Mouse (Mus musculus) cerebellum, adult 9-11 months (tissue): ENCODE data around the gene Tnfaip6.

Experiments used
- DNase-seq: peaks from one replicate; pipeline ENCODE4 v3.0.0; 2022

Gene Tnfaip6

DNA sequence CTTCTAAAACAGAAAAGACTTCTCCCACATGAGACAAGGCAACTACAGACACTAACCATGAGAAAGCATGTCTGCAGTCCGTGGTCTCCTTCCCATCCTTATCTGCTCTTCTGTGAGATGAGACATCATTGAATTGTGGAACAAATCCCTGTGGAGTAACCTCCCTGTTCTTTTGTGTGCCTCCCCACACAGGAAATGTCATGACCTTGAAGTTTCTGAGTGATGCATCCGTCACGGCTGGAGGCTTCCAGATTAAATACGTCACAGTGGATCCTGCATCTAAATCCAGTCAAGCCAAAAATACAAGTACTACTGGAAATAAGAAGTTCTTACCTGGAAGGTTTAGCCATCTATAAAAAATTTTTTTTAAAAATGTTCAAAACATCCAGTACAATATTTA lies 17.8 kb downstream of the Tnfaip6 start:
- no peak for DNase-seq

DNA sequence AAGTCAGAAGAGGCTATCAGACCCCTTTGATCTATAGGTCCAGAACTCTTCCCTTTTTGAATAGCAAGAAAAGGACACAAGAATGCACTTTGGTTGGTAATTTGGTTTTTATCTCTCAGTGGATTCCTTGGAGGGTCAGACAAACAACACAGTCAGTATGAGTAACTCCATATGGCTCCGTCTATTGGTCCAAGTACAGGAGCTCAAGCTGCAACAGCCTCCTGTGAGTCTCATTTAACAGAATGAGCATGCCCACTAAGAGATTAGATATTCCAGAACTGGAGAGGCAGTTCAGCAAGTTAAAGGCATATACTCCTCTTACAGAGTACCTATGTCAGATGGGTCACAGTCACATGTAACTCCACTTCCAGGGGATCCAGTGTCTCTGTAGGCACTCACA lies 19.3 kb downstream of the Tnfaip6 start:
- DNase-seq: no peak

DNA sequence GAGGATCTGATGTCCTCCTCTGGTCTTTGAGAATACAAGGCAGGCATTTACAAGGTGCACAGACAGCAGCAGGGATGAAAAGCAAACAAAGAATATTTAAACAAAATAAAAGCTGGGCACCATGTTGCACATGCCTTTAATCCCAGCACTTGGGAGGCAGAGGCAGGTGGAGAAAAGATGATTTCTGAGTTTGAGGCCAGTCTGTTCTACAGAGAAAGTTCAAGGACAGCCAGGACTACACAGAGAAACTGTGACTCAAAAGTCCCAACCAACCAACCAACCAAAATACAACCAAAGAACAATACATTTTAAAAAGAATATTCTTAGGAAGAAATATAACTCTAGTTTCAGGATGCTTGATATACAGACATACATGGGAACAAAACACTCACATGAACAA lies 19.9 kb downstream of the Tnfaip6 start:
- DNase-seq: no peak

DNA sequence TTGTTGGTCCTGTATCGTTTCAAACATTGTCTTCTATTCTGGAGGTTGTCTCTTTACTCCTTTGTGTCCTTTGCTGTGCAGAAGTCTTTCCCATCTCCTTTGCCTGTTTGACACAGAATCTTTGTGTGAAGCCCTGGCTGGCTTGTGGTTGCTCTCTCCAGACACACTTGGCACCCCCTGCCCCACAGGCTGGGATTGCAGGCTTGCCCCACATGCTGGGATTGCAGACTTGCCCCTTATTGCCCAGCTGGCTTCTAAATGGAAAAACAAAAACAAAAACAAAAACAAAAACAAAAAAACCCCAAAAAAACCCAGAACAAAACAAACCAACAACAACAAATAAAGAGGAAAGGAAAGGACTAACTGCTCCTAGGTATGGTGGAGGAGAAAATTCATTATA lies 30.8 kb downstream of the Tnfaip6 start:
- no peak for DNase-seq

DNA sequence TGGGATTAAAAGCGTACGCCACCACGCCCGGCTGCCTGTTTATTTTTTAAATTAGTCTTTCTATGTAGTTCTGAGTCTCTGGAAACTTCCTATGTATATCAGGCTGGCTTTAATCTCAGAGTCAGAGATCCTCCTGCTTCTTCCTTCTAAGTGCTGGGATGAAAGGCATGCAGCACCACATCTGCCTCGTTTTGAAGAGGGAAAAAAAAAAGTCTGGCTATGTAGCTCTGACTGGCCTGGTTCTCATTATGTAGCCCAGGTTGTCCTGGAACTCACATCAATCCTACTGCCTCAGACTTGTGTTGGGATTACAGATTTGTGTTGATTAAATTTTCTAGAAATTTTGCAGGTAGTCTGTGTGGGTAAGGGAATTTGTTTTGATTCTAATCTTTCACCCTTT lies 33.0 kb downstream of the Tnfaip6 start:
- no peak for DNase-seq

DNA sequence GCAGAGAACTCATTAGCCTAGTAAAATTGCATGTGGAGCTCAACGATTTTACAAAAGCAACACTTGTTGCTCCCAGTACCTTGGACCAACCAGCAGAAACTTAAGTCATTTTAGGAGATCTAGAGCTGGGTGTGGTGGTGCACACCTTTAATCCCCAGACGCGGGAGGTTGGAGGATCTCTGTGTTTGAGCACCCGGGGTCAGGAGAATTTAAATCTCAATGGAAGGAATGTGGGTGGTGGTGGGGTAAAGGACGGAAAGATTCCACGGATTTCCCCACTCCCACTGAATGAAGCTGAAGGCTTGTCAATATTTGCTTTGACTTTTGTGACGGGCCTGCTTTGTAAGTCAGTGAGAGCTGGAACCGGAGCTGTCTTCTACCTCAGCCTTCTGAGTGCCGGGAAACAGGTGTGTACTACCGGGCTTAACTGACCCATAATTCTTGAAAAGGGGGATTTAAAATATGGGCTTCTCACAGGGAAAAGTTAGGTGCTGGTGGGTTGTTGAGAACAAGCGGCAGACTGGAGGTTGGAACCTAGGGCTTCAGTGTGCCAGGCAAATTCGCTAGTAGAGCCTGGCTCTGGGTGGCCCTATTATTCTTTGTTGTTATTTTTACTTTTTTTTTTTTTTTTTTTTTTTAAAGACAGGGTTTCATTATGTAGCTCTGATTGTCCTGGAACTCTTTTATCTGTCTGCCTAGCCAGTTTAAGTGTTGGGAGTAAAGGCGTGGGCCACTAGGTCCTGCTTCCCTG lies 33.6 kb downstream of the Tnfaip6 start:
- DNase-seq: peak; percentile 34

DNA sequence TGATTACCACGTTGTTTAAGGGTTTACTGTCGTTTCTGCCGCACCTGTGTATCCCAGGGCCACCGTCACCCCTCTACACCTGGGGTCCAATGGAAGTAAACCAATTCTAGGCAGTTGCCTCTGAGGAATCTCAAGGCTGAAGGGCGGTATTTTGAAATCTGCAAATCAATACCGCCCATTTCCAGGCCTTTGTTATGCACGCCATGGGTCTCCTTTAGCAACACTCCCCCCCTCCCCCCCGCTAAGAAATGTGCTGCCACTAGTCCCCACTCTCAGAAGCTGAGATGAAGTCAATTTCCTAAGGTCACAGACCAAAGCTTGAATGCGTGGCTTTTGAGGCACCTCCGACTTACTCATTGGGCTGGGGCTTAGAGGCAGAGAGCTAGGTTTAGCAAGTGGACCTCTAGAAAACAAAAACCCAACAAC lies 34.3 kb downstream of the Tnfaip6 start:
- DNase-seq: peak; percentile 45

DNA sequence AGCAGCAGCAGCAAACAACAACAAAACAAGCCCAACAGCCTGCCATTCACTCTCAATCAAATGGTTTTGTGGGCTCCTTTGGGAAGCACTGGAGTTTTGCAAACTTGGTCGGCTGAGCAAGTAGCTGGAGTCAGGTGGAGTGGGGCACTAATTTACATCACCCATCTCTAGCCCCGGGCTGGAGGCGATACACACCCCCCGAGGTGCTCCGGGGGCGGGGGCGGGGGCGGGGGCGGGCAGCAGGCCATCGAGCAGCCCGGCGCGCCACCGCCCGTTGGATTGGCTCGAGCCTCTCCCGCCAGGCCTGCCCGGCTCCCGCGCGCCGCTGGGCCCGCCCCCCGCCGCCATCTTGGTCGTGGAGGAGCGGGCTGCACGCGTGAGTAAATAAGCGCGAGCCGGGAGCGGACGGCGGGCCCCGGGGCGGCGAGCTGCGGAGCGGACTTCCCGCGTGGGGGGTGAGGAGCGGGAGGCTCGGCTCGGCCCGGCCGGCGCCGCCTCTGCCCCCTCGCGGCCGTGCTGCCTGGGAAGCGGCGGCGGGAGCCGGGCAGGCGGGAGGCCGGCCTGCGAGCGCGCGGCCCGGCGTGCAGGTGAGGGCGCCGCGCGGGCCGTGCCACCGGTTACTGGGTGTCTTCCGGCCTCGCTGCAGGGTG lies 34.8 kb downstream of the Tnfaip6 start, which contains the start of gene Rif1:
Gene Rif1 (plus strand): TSS at position 342 of the 650 bp plus-strand sequence.
- DNase-seq: peak; percentile 90

DNA sequence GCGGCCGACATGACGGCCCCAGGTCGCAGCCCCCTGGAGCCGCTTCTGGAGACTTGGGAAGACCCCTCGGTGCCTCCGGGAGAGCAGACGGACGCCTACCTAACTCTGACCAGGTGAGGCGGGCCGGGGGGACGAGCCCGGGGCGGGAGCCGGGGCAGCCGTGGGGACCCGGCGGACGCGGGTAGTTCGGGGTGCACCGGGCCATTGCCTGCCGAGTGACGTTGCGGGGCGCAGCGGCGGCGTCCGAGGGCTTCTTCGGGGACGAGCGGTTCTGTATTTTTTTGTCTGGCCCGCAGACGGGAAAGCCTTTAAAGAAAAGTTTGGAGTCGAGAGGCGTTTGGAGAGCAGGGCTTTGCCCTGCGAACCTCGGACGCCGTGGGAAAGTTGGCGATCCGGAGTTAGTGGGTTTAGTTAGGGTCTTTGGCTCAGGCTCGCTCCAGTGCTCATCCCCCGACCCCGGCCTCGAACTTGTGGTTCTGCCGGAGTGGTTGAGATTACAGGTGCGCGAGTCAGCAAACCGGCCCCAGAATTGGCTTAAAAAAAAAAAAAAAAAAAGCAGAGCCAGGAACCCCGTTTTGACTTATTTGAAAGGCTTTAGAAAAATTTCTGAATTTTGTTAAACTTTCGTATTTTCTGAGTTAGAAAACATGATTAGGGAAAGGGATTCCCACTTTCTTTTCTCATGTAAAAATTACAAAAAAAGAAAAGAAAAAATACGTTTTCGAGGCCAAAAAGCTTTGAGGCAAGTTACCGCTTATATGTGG lies 35.5 kb downstream of the Tnfaip6 start:
- no peak for DNase-seq

DNA sequence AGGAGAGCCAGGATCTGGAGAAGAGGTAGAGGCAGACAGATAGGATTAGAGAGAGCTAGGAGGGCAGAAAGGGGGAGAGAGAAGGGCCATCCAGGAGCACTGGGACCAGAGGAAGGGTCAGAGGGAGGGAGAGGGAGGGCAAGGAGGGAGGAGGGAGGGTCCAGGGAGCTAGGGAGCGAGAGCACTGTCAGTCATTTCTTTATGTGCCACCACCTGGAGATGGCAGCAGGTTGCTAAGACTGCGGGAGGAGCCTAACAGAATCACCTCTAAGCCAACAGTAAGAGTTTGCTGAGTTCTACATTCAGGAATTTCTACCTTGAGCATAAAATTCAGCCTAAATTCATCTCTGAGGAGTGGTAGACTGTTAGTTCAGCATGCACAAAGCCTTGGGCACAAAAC lies 40.9 kb downstream of the Tnfaip6 start:
- DNase-seq: no peak

DNA sequence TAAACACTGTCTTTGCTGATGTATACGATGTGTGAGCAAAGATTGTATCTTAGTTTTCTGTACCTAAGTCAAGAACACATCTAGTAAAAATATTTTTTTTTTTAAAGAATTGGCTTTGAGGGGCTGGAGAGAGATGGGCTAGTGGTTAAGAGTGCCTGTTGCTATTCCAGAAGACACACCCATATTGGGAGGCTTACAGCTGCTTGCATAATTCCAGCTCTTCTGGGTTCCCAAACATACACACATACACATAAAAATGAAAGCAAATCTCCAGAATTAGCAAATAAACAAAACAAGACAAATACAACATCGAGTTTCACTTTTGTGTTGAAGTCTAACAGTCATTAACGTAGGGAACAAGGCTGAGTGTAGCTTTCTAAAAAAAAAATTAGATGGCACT lies 46.2 kb downstream of the Tnfaip6 start:
- no peak for DNase-seq

DNA sequence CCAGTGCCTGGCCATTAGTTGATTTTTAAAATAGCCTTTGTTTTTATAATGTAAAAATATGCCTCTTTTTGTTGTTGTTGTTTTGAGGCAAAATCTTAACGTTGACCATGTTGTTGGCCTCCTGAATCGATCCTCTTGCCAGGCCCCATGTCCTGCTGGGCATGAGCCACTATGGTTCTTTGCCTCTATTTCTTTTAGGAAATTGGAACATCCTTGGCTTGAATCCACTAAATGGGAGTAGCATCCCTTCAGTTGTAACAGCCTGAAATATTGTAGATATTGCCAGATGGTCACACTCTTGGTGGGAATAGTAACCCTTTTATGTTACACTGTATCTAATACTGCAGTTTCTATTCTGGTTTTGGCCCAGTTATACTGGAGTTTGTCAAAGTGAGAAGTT lies 46.8 kb downstream of the Tnfaip6 start:
- peak; percentile 84 for DNase-seq
